Mouse (Mus musculus): ENCODE measurements at regions not wholly inside any gene's neighbourhood (a gene's known extent, or its start where the extent isn't known, plus 50 kb on each side); places are given as distances from the start of the nearest gene placed in this dataset.

- TF ChIP-seq CTCF (IDR thresholded peaks at IDR 0.05) (no peak), EP300 (IDR thresholded peaks at IDR 0.05) (no peak)
Observed at GRCm38 (mm10) chr15:64511176-64511575, 306.3 kb upstream of the Gm21798 start.

All from lung, postnatal 0 days (tissue).